Mouse (Mus musculus) cerebral cortex, adult 2 months (tissue): Measurements from ENCODE around the gene Tmem50a.

ENCODE experiments used
- WGBS: fragments of 180-500 bp; shearing (Covaris S2); methylation state at CpG from one replicate; pipeline ENCODE4 v1.1.7; 2018; 5-methylcytosine and 5-hydroxymethylcytosine counted together

Gene Tmem50a

DNA sequence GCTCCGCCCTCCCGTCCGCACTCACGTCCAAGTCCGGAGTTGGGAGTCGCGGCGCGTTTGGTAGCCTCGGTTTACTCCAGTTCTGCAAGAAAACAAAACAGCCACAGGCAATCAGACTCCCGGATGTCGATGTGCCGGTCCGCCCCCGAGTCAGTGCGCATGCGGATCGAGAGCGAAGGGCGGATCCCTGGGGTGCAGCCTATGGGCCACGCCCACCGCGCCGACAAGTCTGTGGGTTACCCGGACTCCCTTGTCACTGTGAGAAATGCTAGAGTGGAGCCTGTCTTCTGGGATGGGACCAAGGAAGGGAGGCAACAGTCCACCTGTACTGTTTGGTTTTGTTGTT lies at the start of gene Tmem50a:
Gene Tmem50a (minus strand): TSS at position 161 of the 346 bp plus-strand sequence.
- 0% methylated on average over 25 of the region's 25 CpGs for WGBS

DNA sequence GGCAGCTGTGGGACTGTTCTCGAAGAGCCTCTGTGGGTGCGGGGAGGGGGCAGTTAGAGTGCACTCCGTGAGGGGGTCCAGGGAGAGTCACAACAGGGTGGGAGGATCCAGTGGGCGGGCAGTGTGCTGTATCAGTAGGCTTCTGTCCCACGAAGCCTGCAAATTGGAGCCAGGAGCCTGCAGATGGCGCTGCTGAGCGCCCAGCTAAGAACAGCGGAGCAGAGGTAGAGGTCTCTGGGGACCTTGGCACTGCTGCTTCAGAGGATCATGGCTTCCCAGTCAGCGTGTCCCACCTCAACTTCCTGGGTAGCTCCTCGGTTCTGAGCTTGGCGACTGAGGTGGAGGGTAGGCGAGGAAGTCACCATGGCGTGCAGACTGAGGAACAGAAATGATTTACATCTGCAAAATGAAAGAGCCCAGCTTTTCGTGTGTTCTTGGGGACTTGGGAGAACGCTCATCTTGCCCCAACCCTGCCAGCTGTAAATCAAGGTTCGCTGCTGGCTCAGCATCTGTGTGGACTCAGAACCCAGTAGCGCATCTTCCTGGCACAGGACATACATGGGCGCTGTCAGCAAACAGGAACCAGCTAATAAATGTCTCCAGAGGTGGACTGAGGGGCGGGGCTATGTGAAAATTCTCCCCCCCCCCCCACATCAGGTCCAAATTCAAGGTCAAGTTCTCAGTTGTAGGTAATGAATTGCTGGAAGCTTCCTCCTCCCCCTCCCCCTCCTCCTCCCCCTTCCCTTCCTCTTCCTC lies 48.4 kb upstream of the Tmem50a start:
- WGBS = 25% methylated on average over 19 of the region's 19 CpGs

DNA sequence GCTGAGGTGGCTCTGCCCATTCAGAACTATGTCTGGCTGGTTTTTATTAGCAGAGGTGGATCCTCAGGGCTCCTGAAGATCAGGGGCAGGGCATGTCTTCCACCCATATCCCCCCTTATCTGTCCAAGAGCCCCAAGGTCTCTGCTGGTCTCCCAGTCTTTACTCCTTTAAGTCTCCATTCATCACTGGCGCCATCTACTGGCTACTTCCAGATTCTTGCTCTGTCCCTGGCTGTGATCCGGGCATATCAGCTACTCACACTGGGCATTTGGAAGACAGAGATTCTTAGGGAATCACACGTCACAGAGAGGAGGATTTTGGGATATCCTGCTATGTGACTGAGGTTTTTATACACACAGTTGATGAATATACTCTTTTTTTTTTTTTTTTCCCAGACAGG lies 41.5 kb upstream of the Tmem50a start:
- WGBS = 16% methylated on average over 3 of the region's 3 CpGs

DNA sequence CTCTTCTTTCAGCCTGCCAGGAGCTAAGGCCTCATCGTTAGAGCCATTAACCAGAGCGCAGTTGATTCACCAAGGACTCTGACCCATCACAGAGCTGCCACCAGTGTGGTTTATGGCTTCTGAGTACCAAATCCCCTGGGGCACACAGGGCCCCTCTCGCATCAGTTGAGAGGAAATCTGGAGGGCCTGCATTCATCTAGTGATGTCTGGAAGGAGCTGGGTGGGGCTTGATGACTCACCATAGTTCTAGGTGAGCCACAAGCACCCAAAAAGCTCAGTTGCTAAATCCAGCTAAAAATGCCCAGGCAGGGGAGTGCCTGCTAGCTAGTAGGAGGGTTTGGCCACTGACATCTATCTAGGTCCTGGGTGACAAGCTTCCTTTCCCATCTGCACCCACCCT lies 41.0 kb upstream of the Tmem50a start:
- 82% methylated on average over 3 of the region's 3 CpGs for WGBS

DNA sequence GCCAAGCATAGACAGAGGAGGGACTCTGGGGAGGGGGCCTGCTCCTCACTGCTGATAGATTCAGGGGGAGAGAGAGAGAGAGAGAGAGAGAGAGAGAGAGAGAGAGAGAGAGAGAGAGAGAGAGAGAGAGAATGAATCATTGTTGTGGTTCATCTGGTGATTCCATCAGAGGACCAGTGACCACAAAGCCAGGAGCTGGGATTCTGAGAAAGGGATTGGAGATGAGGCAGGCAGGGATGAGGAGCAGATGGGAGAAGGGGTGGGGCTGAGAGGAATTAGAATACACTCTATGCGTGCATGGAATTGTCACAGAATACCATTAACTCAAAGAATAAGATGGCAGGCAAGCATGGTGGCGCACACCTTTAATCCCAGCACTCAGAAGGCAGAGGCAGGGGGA lies 40.4 kb upstream of the Tmem50a start:
- 80% methylated on average over 2 of the region's 2 CpGs for WGBS

DNA sequence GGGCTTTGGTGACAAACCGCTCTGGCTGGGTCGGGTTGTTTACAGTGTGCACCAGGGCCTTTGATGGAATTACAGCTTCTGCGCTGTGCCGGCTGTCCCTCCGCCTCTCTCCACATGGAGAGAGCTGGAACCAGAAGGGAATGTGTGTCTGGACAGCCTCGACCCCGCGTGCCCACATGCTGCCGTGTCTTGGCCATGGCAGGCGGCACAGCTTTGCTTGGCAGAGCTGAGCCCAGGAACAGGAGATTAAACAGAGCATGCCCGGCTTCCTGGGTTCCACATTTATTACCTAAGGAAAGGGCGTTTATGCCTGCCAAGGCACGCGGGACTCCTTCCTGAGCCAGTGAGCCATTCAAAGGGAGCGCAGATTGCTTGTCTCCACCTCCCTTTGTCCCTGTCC lies 39.6 kb upstream of the Tmem50a start:
- 33% methylated on average over 15 of the region's 15 CpGs for WGBS

DNA sequence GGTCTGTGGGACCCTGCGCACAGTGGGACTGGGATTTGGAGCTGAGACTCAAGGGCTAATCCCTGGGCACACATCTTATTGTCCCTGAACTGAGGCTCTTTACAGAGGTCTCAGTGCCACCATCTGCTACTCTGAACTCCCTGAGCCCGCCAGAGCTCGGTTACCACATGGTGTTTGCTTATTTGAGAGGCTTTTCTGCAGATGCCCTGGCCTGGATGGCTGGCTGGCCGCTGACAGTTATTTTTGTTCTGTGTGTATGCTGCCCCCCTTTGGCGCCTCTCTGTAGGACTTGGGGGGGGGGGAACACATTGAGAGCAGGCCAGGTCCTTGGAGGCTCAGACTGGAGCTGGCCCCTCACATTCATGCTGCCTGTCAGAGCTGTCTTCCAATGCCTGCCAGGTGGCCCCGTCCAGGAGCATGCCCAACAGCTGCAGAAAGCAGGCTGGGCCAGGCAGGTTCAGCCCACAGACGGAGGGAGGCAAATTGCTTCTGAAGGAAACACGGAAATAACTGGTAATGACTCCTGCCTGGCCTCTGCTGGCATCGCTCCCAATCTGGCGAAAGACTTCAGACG lies 35.8 kb upstream of the Tmem50a start:
- 28% methylated on average over 11 of the region's 11 CpGs for WGBS

DNA sequence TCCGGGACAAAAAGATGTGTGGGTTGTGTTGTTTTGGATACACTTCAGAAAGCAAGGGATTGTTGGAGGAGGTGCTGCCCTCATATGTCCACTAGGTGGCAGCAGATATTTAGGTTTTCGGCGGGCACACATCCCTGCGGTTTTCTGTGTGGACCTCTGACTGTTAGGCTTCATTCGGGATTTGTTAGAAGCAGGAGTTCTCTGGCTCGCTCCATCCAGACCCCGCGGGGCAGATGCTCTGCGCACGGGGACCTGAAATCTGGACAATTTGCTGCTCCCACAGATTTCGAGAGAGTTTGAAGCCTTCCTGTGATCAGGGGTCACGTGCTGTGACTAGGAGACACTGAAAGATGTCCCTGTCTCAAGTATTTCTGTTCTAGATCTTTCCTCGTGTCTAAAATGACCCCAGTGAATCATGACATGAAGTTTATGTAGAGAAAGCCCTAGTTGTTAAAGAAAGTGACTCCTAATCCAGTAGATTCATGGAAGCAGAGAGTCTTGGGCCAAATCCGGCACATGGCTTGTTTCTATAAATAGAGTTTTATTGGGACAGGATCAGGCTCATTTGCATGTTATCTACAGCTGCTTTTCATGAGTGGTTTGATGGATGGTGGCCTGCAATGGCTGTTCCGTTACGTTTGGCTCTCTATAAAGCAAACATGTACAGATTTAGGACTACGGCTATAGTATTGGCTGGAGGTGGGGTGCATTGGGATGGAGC lies 31.4 kb upstream of the Tmem50a start:
- 8% methylated on average over 17 of the region's 17 CpGs for WGBS

DNA sequence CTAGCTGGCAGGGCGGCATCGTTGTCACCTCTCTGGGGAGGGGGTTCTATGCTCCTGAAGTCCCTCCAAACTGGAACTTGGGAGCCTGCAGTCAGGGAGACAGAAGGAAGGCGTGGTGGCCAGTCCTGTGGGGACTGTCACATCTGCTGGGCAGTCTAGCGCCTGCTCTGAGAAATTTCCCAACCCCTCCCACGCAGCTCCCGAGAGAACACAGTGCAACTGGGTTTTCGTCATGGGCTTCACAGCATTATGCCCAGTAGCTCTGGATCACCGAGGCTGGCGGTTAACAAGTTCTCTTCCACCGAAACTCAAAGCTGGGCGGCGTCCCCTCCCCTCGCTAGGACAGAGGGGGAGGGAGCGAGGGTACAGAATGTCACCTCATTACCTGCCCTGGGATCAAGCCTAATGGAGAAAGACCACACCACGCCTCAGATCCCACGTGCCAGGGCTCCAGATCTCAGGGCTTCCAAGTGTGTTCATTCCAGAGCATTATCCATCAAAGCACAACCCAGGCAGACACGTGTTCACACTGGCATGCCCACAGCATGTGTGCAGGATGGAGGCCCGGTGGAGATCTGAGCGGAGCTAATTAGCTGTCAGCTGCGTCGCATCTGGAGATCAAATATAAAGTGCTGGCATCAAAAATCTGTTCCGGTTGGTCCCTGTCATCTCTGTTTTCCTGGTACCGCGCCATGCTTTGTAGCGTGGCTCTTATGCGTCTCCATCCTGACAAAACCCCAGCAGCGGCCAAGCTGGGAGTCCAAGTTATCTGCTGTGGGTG lies 29.1 kb upstream of the Tmem50a start:
- WGBS = 33% methylated on average over 27 of the region's 27 CpGs

DNA sequence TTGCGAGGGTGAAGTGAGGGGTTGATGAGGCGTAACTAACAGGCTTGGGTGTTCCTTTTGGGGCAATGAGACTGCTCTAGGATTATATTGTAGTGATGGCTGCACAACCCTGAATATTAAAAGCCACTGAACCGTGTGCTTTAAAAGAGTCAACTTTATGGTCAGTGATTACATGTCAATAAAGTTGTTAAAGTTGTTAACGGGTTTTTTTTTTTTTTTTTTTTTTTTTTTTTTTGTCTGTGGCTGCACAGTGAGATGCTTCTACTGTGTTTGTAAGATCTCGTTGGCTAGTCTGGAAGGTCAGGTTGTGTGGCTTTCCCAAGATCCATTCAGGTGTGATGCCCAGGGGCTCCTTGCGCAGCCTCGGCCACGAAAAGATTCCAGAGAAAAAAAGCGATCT lies 25.1 kb upstream of the Tmem50a start:
- 63% methylated on average over 9 of the region's 9 CpGs for WGBS

DNA sequence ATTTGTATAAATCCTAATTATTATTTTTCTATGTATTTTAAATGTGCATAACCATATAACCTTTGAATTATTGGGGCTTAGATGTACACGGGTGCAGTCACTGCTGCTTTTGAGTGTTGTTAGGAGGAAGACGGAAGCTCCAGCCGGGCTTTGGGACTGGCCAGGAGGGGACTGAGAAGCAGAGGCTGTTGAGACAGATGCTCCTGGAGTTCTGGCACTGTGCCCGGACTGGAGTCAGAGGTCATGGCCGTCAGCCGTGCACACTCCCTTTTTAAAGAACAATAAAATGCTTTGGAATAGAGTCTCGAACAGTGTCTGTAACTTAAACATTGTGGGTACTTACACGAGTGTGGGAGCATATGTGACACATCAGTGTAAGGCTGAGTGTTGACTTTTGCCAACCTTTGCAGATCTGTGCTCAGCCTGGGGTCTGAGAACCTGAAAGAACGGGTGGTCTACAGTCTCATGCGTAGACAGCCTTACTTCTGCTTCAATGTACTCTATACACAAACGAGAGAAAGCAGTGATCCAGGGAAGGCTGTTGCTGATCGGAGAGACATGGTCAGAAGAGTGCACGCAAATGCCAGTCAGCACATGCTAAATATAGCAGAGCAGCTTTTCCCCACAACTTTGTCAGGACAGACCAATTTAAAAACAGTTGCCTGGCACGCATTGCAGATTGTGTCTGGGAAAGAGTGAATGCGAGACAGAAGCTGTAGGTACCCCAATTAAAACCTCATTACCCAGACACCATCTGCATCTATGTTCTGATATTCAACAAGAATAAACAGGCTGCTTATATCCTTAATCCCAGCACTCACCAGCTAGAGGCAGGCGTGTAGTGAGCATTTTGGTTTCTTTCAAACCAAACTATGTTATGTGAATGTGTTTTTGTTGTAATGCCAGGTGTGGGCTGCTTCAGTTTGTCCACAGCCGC lies 22.7 kb upstream of the Tmem50a start:
- 49% methylated on average over 17 of the region's 17 CpGs for WGBS

DNA sequence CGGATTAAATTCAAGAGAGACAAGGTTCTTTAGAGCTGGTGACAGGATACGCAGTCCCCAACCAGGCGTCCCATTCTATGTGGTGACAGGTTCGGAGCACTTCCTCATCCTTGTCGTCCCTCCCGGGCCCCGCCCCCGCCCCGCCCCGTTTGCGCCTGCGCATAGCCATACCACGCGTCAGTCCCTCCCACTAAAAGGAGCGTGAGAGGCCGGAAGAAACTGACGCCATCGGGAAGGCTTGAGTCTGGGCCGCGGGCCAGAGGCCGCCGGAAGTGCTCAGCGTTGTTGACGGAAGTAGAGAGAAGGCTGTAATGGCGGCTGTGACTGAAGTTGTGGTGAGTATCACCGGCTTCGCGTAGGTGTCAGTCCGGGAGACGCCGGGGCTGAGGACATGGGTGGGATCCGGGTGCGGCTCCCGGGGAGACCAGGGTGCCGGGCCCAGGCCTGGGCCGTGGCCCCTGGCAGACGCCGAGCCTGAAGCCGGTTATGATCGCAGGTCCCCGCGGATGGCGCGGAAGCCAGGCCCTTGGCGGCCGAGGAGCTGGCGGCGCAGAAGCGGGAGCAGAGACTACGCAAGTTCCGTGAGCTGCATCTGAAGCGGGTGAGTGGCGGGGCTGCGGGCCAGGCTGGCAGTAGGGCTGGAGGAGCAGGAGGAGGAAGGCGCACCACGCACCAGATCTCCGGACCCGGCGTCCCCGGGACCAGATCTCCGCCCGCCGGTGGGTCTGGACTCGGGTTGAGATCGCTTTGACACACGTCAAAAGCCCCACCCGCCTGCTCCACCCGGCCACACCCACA lies 16.1 kb upstream of the Tmem50a start, which contains the start of gene Syf2:
Gene Syf2 (plus strand): TSS at position 215 of the 798 bp plus-strand sequence.
- WGBS = under 1% methylated on average over 67 of the region's 68 CpGs

DNA sequence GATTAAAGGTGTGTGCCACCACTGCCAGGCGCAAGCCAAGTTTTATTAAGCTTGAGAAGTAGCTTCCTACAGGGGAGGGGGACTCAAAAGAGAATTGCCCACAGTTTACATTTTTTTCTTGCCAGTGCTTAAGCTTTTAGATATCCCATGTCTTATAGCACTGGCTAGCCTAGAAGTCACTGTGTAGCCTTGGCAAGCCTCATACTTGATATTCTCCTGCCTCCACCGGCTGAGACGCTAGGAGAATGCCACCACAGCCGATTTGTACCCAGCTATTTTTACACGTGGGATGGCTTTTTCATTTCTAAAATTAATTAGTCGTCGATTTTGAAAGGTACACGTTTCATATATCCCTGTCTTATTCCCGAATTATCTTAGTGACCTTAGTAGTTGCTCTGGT lies 15.4 kb upstream of the Tmem50a start:
- WGBS = 15% methylated on average over 9 of the region's 9 CpGs

DNA sequence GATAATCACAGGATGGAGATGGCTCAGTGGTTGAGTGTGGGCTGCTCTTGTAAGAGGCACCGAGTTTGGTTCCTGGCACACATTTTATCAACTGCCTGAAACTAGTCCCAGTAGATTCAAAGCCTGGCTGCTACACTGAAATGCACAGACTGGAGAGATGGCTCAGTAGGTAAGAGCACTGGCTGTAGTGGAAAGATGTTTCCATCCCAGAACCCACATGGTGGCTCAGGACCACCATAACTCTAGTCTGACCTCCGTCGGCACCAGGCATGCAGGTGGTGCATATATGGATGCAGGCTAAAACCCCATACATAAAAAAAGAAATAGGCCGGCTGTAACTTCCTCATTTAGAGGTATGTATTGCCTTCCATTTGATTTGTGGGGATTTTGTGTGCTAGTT lies 14.7 kb upstream of the Tmem50a start:
- 57% methylated on average over 4 of the region's 4 CpGs for WGBS

DNA sequence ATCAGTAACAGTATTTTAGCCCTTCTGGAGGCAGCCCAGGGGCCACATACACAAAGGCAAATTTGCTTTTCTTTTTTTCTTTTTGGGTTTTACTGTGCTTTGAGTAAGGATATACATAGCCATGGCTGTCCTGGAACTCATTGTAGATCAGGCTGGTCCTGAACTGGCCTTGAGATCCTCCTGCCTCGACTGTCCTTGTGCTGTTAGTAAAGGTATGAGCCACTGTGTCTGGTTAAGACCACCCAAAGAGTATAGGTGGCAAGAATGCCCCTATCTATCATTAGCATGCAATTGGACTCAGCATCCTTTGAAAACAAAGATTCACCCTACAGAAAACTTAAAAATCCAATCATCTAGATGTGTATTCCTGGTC lies 13.6 kb upstream of the Tmem50a start:
- WGBS = 77% methylated on average over 1 of the region's 1 CpGs

DNA sequence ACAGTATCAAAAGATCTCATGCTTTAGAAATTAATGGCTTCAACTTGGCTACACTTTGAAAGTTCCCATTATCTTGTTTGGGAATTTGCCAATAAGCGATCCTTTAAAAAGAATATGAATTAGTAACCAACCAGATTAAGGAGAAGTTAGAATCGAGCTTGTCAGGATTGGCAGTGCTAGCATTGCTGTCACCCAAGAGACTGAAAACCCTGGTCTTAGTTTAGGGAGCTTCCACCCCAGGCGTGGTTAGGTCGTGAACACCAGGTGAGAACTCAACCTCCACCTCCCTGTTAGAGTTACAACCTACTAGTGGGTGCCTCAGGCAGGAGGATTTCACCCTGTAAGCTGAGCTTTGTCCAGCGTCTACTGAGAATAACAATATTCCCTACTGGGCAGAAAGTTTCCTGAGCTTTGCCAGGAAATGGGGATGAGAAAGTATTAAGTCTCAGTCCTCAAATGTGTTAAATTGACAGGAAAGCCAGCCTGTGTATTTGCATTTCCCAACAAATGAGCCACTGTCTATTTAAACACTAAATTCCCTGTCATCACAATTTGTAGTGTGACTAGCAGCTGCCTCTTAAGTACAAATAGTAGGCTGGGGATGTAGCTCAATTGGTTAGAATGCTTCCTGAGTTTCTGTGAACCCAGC lies 13.1 kb upstream of the Tmem50a start:
- 47% methylated on average over 5 of the region's 5 CpGs for WGBS

DNA sequence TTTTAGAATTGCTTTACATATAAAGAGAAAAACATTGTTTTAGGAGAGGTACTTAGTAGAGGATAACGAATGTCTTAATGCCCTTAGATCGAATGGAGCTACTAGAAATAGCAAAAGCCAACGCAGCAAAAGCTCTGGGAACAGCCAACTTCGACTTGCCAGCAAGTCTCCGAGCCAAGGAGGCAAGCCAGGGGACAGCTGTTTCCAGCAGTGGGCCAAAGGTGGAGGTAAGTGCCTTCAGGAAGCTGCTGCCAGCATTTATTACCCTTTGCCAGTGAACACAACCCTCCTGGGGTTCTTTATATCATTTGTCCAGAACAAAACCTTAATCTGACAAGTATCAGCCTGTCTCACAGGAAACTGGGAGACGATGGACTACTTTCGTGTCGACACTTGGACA lies 10.4 kb upstream of the Tmem50a start:
- WGBS = 10% methylated on average over 8 of the region's 8 CpGs

DNA sequence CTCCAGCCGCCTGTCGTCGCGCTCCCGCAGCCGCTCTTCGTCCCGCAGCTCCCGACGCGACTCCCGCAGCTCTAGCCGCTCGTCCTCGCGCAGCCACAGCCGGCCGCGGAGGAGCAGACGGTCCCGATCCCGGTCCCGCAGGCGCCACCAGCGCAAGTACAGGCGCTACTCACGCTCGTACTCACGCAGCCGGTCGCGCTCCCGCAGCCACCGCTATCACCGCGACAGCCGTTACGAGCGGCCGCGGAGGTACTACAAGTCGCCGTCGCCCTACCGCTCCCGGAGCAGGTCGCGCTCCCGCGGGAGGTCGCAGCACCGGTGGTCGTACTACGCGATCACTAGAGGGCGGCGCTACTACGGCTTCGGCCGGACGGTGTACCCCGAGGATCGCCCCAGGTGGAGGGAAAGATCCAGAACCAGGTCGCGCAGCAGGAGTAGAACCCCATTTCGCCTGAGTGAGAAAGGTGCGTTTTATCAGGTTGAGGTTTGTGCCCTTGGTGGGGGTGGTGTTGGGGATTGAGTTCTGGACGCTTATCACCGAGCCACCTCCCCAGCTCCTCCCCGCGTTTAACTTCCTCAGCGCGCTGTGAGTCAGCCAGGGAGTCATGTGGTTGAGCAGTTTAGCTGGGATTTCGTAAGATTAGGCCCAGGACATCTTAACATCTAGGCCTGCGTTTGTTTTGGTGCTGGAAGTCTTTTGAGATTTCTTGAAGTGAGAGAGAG lies 9.4 kb upstream of the Tmem50a start:
- under 1% methylated on average over 75 of the region's 75 CpGs for WGBS
